Mouse (Mus musculus) ES-E14 (cell line): Measurements from ENCODE around the gene Frmd3. TPM values are rescaled to one million over a fixed set of nuclear protein-coding genes. Genes with fewer than 3 reads are reported as not detected.

Experiments
- DNase-seq: peaks from one replicate; pipeline ENCODE4 v3.0.0-alpha.2; 2013; ENCODE audit warnings: low read depth, low spot score
- H3K27ac ChIP-seq: 2 replicates; pipeline ENCODE4 v1.5.1; 2012; ENCODE audit warnings: low read depth, mild to moderate bottlenecking, low read length, moderate library complexity, mixed read lengths; ENCODE audit not compliant: poor library complexity, insufficient read depth, severe bottlenecking
- H3K36me3 ChIP-seq: 2 replicates; pipeline ENCODE4 v1.6.1; 2012; ENCODE audit warnings: mild to moderate bottlenecking, low read length, moderate library complexity, mixed read lengths; ENCODE audit not compliant: control insufficient read depth, poor library complexity, insufficient read depth, severe bottlenecking
- H3K4me1 ChIP-seq, 2 experiments: fragments of 150-350 bp in 1 of 2; sonication (generic) in 1 of 2; 2 replicates each; pipeline ENCODE4 v1.6.1; 2012; ENCODE audit warnings: low read length in 2 of 2, mild to moderate bottlenecking in 1 of 2, mixed read lengths in 1 of 2; ENCODE audit not compliant: control insufficient read depth in 2 of 2, insufficient read depth in 2 of 2, poor library complexity in 1 of 2
- H3K4me3 ChIP-seq, 2 experiments: fragments of 150-350 bp in 1 of 2; sonication (generic) in 1 of 2; 2 replicates each; pipeline ENCODE4 v1.5.1; 2012; ENCODE audit warnings: low read length in 2 of 2, low read depth in 1 of 2, mild to moderate bottlenecking in 1 of 2, mixed read lengths in 1 of 2; ENCODE audit not compliant: insufficient read depth in 1 of 2, poor library complexity in 1 of 2, severe bottlenecking in 1 of 2
- H3K9ac ChIP-seq: 2 replicates; pipeline ENCODE4 v1.6.1; 2012; ENCODE audit warnings: low read depth, mild to moderate bottlenecking, low read length, mixed read lengths; ENCODE audit not compliant: poor library complexity, insufficient read depth, severe bottlenecking
- H3K9me3 ChIP-seq: fragments of 150-350 bp; sonication (generic); 2 replicates; pipeline ENCODE4 v1.6.1; 2012; ENCODE audit warnings: low read depth, mild to moderate bottlenecking, low read length; ENCODE audit not compliant: control insufficient read depth, insufficient read depth
- CHD2 ChIP-seq: IDR thresholded peaks from 2 replicates; pipeline ENCODE4 v1.6.1; 2014; ENCODE audit warnings: mild to moderate bottlenecking, low read depth, low read length, inconsistent platforms
- HCFC1 ChIP-seq: IDR thresholded peaks from 2 replicates; pipeline ENCODE4 v1.6.1; 2012; ENCODE audit warnings: low read length, inconsistent platforms, borderline replicate concordance; ENCODE audit not compliant: insufficient read depth
- MAFK ChIP-seq: IDR thresholded peaks from 2 replicates; pipeline ENCODE4 v1.6.1; 2014; ENCODE audit warnings: mild to moderate bottlenecking, low read depth, low read length, inconsistent platforms; ENCODE audit not compliant: insufficient read depth
- ZC3H11A ChIP-seq: IDR thresholded peaks from 2 replicates; pipeline ENCODE4 v1.6.1; 2012; ENCODE audit warnings: low read depth, mild to moderate bottlenecking, inconsistent platforms, low read length, borderline replicate concordance
- ZNF384 ChIP-seq: IDR thresholded peaks from 2 replicates; pipeline ENCODE4 v1.6.1; 2012; ENCODE audit warnings: low read depth, low read length, inconsistent platforms
- in situ Hi-C, 2 experiments: fragments of 600-800 bp; cut with MboI; formaldehyde crosslinking; loops; one replicate each; pipeline ENCODE4 v1.15.1; 2025; ENCODE audit warnings: low sequenced_read_pairs in 2 of 2, inconsistent platforms in 1 of 2; ENCODE audit not compliant: unreplicated experiment in 2 of 2
- total RNA-seq: library from RNA; depleted of rRNA; stranded (reverse); fragments of 300-350 nt; gene quantifications from 2 replicates; pipeline ENCODE4 v1.2.3, GENCODE M21; 2012

Gene Frmd3
- total RNA-seq, 1 experiment = 0.09 TPM

DNA sequence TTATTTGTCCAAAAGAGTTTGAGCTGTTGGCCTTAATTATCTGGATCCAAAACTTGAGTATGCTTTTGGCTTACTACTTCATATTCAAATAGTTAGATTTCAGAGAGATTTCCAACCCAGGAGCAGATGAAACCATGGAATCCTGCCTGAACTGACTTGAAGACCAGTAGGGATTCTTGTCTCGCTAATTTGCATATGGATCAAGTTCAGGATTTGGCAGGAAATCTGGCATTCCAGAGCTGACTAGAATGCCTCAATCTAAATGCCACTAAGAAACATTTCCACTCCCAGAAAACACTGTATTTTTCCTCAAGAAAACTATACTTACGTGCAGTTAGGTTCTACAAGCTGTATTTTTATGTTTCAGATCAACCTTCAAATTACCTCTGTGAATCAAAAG is 6.8 kb downstream of the Frmd3 start:
- no peak for TF ChIP-seq ZC3H11A
- no peak for TF ChIP-seq ZNF384
- TF ChIP-seq HCFC1 = no peak
- TF ChIP-seq MAFK = no peak
- no peak for TF ChIP-seq CHD2
- no peaks in the 10 kb centered on the region for H3K36me3 ChIP-seq
- H3K27ac ChIP-seq = no peak overlapping the region
- no peak overlapping the region for H3K4me3 ChIP-seq
- no peaks in the 10 kb centered on the region for H3K4me1 ChIP-seq
- H3K9me3 ChIP-seq = no peaks in the 10 kb centered on the region
- H3K9ac ChIP-seq = no peak overlapping the region
- in situ Hi-C loops = no loop called here
- DNase-seq = no peak

DNA sequence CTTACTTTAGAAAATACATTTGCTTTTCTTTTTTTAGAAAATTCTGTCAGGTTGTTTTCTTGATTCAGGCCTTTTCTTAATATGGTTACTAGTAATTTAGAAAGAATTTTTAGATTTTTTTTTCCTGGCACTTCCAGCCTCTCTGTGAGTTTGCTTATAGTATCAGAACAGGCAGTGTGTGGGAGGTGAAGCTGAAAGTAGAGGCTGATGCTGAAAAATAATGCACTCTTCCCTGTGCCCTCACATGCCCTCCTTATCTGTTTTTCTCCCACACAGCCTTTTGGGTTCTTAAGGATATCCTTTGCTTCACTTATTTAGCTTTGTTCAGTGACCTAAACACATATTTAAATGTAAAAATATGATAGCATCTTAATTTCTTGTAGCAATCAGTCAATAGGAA is 30.0 kb downstream of the Frmd3 start:
- TF ChIP-seq CHD2 = no peak
- TF ChIP-seq MAFK = no peak
- no peak for TF ChIP-seq ZNF384
- no peak for TF ChIP-seq ZC3H11A
- TF ChIP-seq HCFC1 = no peak
- Histone ChIP-seq H3K36me3 (no peaks in the 10 kb centered on the region), H3K9me3 (no peaks in the 10 kb centered on the region), H3K4me3 (no peak overlapping the region), H3K27ac (no peak overlapping the region), H3K9ac (no peak overlapping the region), H3K4me1 (no peaks in the 10 kb centered on the region)
- no peak for DNase-seq
- in situ Hi-C loops = no loop called here

DNA sequence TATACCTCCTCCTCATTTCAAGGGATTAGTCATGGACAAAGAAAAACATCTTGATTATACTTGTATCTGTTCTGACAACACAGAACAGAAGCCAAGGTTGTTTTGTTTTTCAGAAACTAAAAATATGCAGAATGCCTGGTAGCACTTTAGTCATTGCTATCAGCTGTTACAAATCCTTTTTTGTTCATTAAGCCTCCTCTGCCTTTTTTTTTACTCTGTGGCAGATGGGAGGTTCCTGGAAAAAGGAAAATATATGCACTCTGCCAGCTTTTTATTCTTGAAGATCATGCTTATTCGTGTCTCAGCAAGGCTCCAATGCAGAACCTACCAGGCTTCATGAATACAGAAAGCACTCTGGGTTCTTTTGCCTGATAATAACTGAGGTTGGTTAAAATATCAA is 38.5 kb downstream of the Frmd3 start:
- Histone ChIP-seq H3K27ac (no peak overlapping the region), H3K4me1 (no peaks in the 10 kb centered on the region), H3K4me3 (no peak overlapping the region), H3K36me3 (no peaks in the 10 kb centered on the region), H3K9ac (no peak overlapping the region), H3K9me3 (no peaks in the 10 kb centered on the region)
- TF ChIP-seq CHD2 (no peak), ZC3H11A (no peak), ZNF384 (no peak), HCFC1 (no peak), MAFK (no peak)
- in situ Hi-C loops = no loop called here
- no peak for DNase-seq

DNA sequence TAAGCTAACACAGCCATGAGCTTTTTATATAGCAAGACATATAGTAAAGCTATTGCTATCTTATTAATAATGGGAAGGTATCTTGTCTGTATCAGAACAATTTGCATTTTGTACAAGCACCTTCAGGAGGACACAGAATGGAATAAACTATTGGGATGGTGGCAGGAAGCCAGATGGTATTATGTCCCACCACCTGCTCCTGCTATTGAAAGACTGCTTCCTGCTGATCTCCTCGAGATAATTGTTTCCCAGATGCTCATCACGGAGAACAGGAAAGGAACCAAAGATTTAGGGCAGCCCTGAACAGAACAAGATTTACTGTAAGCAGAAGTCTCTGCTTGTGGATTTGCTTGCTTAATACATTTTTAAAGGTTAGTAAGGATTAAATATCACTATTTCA is 63.5 kb downstream of the Frmd3 start:
- Histone ChIP-seq H3K4me3 (no peak overlapping the region), H3K9me3 (no peaks in the 10 kb centered on the region), H3K36me3 (no peaks in the 10 kb centered on the region), H3K4me1 (no peaks in the 10 kb centered on the region), H3K27ac (no peak overlapping the region), H3K9ac (no peak overlapping the region)
- no peak for DNase-seq
- in situ Hi-C loops = no loop called here
- TF ChIP-seq ZNF384 = no peak
- TF ChIP-seq MAFK = no peak
- TF ChIP-seq HCFC1 = no peak

DNA sequence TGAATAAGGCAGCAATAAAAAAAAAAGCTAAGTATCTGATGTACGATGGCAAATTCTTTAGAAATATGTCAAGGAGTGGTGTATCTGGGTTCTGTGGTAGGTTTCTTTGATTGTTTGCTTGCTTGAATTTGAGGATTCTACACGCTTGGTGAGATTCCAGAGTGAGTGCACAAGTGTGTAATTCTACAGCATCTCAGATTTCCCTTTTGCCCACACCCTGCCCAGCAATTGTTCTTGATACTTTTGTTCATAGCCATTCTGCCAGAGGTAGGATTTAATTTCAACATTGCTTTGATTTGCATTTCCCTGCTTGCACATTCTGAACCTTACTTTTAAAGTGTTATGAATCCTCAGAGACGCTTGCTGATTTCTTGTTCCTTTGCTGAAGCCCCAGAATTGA is 97.6 kb downstream of the Frmd3 start:
- no peak overlapping the region for H3K27ac ChIP-seq

More for the DNA sequence above, 97.6 kb downstream of the Frmd3 start:
- no peaks in the 10 kb centered on the region for H3K4me1 ChIP-seq
- no peaks in the 10 kb centered on the region for H3K36me3 ChIP-seq
- TF ChIP-seq ZNF384 (no peak), HCFC1 (no peak), MAFK (no peak), ZC3H11A (no peak), CHD2 (no peak)
- DNase-seq = no peak
- no peak overlapping the region for H3K9ac ChIP-seq
- no peaks in the 10 kb centered on the region for H3K9me3 ChIP-seq
- in situ Hi-C loops = no loop called here
- no peak overlapping the region for H3K4me3 ChIP-seq
